Mouse (Mus musculus) C2C12 (cell line): ENCODE measurements around the gene Nme4.

Experiments
- CEBPB ChIP-seq: IDR thresholded peaks from one replicate; pipeline ENCODE4 v1.6.1; 2011; ENCODE audit warnings: low read depth, mild to moderate bottlenecking, control low read depth, moderate library complexity
- CTCF ChIP-seq: IDR thresholded peaks from one replicate; pipeline ENCODE4 v1.5.1; 2011; ENCODE audit not compliant: control insufficient read depth, insufficient read depth, insufficient read length
- FOSL1 ChIP-seq: IDR thresholded peaks from one replicate; pipeline ENCODE4 v1.8.0; 2011; ENCODE audit warnings: mild to moderate bottlenecking, low read length; ENCODE audit not compliant: poor library complexity, insufficient read depth, severe bottlenecking
- MAX ChIP-seq: IDR thresholded peaks from one replicate; pipeline ENCODE4 v1.6.1; 2011; ENCODE audit warnings: mild to moderate bottlenecking, control low read depth
- MYOD1 ChIP-seq: IDR thresholded peaks from one replicate; pipeline ENCODE4 v1.6.1; 2011; ENCODE audit warnings: low read depth; ENCODE audit not compliant: control insufficient read depth, insufficient read length
- MYOG ChIP-seq: IDR thresholded peaks from one replicate; pipeline ENCODE4 v1.6.1; 2011; ENCODE audit not compliant: control insufficient read depth, insufficient read length; ENCODE audit errors: extremely low read depth
- USF1 ChIP-seq: IDR thresholded peaks from one replicate; pipeline ENCODE4 v1.6.1; 2011; ENCODE audit warnings: low read depth, mild to moderate bottlenecking, control low read depth, moderate library complexity

GRCm38 (mm10) chr17:26089905-26090632, 5.3 kb downstream of the Nme4 start, which contains the start of gene Decr2:
- TF ChIP-seq CTCF, result peak; percentile 63
- no peak for TF ChIP-seq MYOD1
- TF ChIP-seq USF1, result no peak
- TF ChIP-seq CEBPB, result no peak
- no peak for TF ChIP-seq MYOG
- TF ChIP-seq MAX, result no peak
- no peak for TF ChIP-seq FOSL1
